Mouse (Mus musculus): Measurements from ENCODE around the gene Frmd7.

The Frmd7 gene

GRCm38 (mm10) chrX:50874246-50875002, 68.1 kb downstream of the Frmd7 start:
- in situ Hi-C loops (cut with MboI, MseI): no loop called here

- in situ Hi-C loops (cut with MboI, MseI): no loop called here
Measured at GRCm38 (mm10) chrX:50864734-50865133, 77.8 kb downstream of the Frmd7 start.

- in situ Hi-C loops (cut with MboI, MseI): no loop called here
Measured at GRCm38 (mm10) chrX:50863771-50864170, 78.7 kb downstream of the Frmd7 start.

GRCm38 (mm10) chrX:50850428-50851184, 91.9 kb downstream of the Frmd7 start:
- in situ Hi-C loops (cut with MboI, MseI): no loop called here
